Mouse (Mus musculus) ovary, postnatal 14 days (tissue): ENCODE results near the gene Smoc1.
A peak's percentile ranks its signal among the peaks of the same experiment; 100 is the strongest.

Experiments used
- DNase-seq: peaks from one replicate; pipeline ENCODE4 v3.0.0; 2022; ENCODE audit warnings: low spot score

The Smoc1 gene

GRCm38 (mm10) chr12:81081031-81081430, 54.4 kb downstream of the Smoc1 start:
- no peak for DNase-seq

GRCm38 (mm10) chr12:81083146-81083545, 56.5 kb downstream of the Smoc1 start:
- DNase-seq: no peak

- DNase-seq: no peak
Measured at GRCm38 (mm10) chr12:81085244-81085643, 58.6 kb downstream of the Smoc1 start.

GRCm38 (mm10) chr12:81088131-81088530, 61.5 kb downstream of the Smoc1 start:
- no peak for DNase-seq

GRCm38 (mm10) chr12:81091641-81092040, 65.0 kb downstream of the Smoc1 start:
- no peak for DNase-seq

- no peak for DNase-seq
Measured at GRCm38 (mm10) chr12:81092641-81093040, 66.0 kb downstream of the Smoc1 start.

- DNase-seq: no peak
Measured at GRCm38 (mm10) chr12:81093211-81093610, 66.6 kb downstream of the Smoc1 start.

GRCm38 (mm10) chr12:81094766-81095405, 68.3 kb downstream of the Smoc1 start:
- DNase-seq: no peak

- DNase-seq: no peak
Measured at GRCm38 (mm10) chr12:81097267-81097666, 70.7 kb downstream of the Smoc1 start.

- DNase-seq: no peak
Measured at GRCm38 (mm10) chr12:81097738-81098137, 71.1 kb downstream of the Smoc1 start.

- no peak for DNase-seq
Measured at GRCm38 (mm10) chr12:81099161-81099560, 72.6 kb downstream of the Smoc1 start.

GRCm38 (mm10) chr12:81101691-81102090, 75.1 kb downstream of the Smoc1 start:
- no peak for DNase-seq

GRCm38 (mm10) chr12:81104546-81104945, 77.9 kb downstream of the Smoc1 start:
- no peak for DNase-seq

GRCm38 (mm10) chr12:81105721-81106633, 79.4 kb downstream of the Smoc1 start:
- DNase-seq: peak; percentile 31

- DNase-seq: no peak
Measured at GRCm38 (mm10) chr12:81107278-81108100, 80.9 kb downstream of the Smoc1 start.

- no peak for DNase-seq
Measured at GRCm38 (mm10) chr12:81108600-81109011, 82.0 kb downstream of the Smoc1 start.

GRCm38 (mm10) chr12:81110006-81110405, 83.4 kb downstream of the Smoc1 start:
- DNase-seq: no peak

GRCm38 (mm10) chr12:81112321-81112720, 85.7 kb downstream of the Smoc1 start:
- DNase-seq: no peak

GRCm38 (mm10) chr12:81120301-81120700, 93.7 kb downstream of the Smoc1 start:
- no peak for DNase-seq

- DNase-seq: no peak
Measured at GRCm38 (mm10) chr12:81123793-81124192, 97.2 kb downstream of the Smoc1 start.

GRCm38 (mm10) chr12:81126842-81127241, 100.2 kb downstream of the Smoc1 start:
- no peak for DNase-seq

- no peak for DNase-seq
Measured at GRCm38 (mm10) chr12:81128693-81129092, 102.1 kb downstream of the Smoc1 start.
